Mouse (Mus musculus) liver, adult 2 months (tissue): Measurements from ENCODE around the gene Znhit2.

ENCODE experiments used
- CTCF ChIP-seq: fragments of 200-500 bp; IDR thresholded peaks from 2 replicates; pipeline ENCODE4 v1.5.1; 2011; ENCODE audit warnings: low read depth, low read length, control low read depth
- POLR2A ChIP-seq: fragments of 200-500 bp; IDR thresholded peaks from 2 replicates; pipeline ENCODE4 v1.6.1; 2011; ENCODE audit warnings: low read length, control low read depth; ENCODE audit not compliant: insufficient read depth; ENCODE audit errors: extremely low read depth

GRCm38 (mm10) chr19:6073889-6074288 lies 12.9 kb downstream of the Znhit2 start:
- TF ChIP-seq POLR2A (no peak), CTCF (no peak)
